Mouse (Mus musculus) stomach, postnatal 0 days (tissue): ENCODE results near the gene Sh3glb1. TPM values are rescaled to one million over a fixed set of nuclear protein-coding genes. Genes with fewer than 3 reads are reported as not detected.
A peak's percentile ranks its signal among the peaks of the same experiment; 100 is the strongest.

Source experiments
- ATAC-seq: fragments of 200-750 bp; cut with Nextera tagmentation; 2 replicates; pipeline ENCODE4 v1.8.0; 2017; ENCODE audit not compliant: low FRiP score, low TSS enrichment
- DNase-seq: peaks from one replicate; pipeline ENCODE4 v3.0.0-alpha.2; 2016; ENCODE audit warnings: low spot score
- H3K27ac ChIP-seq: fragments of 300-500 bp; sonication (generic); replicated peaks from 2 replicates; pipeline ENCODE4 v1.5.1; 2014; ENCODE audit warnings: mild to moderate bottlenecking, control low read depth
- H3K27me3 ChIP-seq: fragments of 300-500 bp; sonication (generic); 2 replicates; pipeline ENCODE4 v1.6.1; 2014; ENCODE audit warnings: low read length; ENCODE audit not compliant: control insufficient read depth, insufficient read depth
- H3K36me3 ChIP-seq: fragments of 300-500 bp; sonication (generic); 2 replicates; pipeline ENCODE4 v1.6.1; 2014; ENCODE audit warnings: low read length, mixed read lengths; ENCODE audit not compliant: control insufficient read depth, insufficient read depth
- H3K4me1 ChIP-seq: fragments of 300-500 bp; sonication (generic); replicated peaks from 2 replicates; pipeline ENCODE4 v1.6.1; 2014; ENCODE audit warnings: antibody characterized with exemption; ENCODE audit not compliant: control insufficient read depth, insufficient read depth
- H3K4me2 ChIP-seq: fragments of 300-500 bp; sonication (generic); replicated peaks from 2 replicates; pipeline ENCODE4 v1.6.1; 2014; ENCODE audit warnings: low read depth, mild to moderate bottlenecking, control low read depth, moderate library complexity
- H3K4me3 ChIP-seq: fragments of 300-500 bp; sonication (generic); 2 replicates; pipeline ENCODE4 v1.5.1; 2014; ENCODE audit warnings: low read depth, low read length, control low read depth
- H3K9ac ChIP-seq: fragments of 300-500 bp; sonication (generic); 2 replicates; pipeline ENCODE4 v1.6.1; 2014; ENCODE audit warnings: mild to moderate bottlenecking, low read length, control low read depth, mixed read lengths
- H3K9me3 ChIP-seq: fragments of 300-500 bp; sonication (generic); 2 replicates; pipeline ENCODE4 v1.6.1; 2016; ENCODE audit warnings: low read length; ENCODE audit not compliant: control insufficient read depth
- CTCF ChIP-seq: IDR thresholded peaks from 2 replicates; pipeline ENCODE4 v1.5.1; 2016; ENCODE audit warnings: antibody characterized with exemption, low read depth, mild to moderate bottlenecking, moderate library complexity
- EP300 ChIP-seq: optimal IDR thresholded peaks from 2 replicates; pipeline ENCODE3; 2016; ENCODE audit warnings: antibody characterized with exemption
- WGBS: fragments of 180-500 bp; shearing (Covaris S2); extraction: QIAGEN DNeasy Blood & Tissue Kit; methylation state at CpG from one replicate; pipeline ENCODE4 v1.1.7; 2014; 5-methylcytosine and 5-hydroxymethylcytosine counted together
- polyA plus RNA-seq: library from polyadenylated mRNA; unstranded; fragments of >200 nt; fragmentation: Nextera tagmentation; extraction: Ambion mirVana; gene quantifications from 2 replicates; pipeline ENCODE4 v1.2.1, GENCODE M21; 2015

Sh3glb1 gene
- polyA plus RNA-seq, 1 experiment from 2014 or later: 130 TPM

- H3K27ac ChIP-seq: no peak overlapping the region
- WGBS: 94% methylated on average over 10 of the region's 10 CpGs
These were observed 26.1 kb downstream of the Sh3glb1 start for GRCm38 (mm10) chr3:144694040-144694439.

DNA sequence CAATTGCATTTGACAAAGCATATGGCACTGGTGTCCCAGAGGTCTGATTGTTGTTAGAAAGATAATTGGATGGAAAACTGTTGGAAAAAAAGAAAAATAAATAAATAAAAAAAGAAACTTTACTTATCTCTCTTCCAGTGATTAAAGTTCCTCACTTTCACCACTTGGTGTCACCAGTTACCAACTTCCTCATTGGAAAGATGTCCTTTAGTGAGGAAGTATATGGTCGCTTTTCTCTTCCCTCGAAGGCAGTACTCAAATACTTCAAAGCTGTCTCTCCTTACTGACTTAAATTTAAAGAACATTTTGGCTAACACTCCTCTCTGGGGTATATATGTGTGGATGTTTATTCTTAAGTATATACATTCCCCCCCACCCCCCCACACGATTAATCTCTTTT, 28.1 kb downstream of the Sh3glb1 start:
- H3K27me3 ChIP-seq: no peaks in the 10 kb centered on the region
- TF ChIP-seq EP300: no peak
- peak; percentile 85 for TF ChIP-seq CTCF
- no peak overlapping the region for H3K27ac ChIP-seq
- ATAC-seq: peak; percentile 55; the same call in 1 of the 2 replicates
- no peaks in the 10 kb centered on the region for H3K9me3 ChIP-seq
- no peaks in the 10 kb centered on the region for H3K4me1 ChIP-seq
- peaks cover 27% of the 10 kb centered on the region for H3K36me3 ChIP-seq
- H3K4me3 ChIP-seq: no peak overlapping the region
- DNase-seq: no peak
- no peak overlapping the region for H3K9ac ChIP-seq
- WGBS: 34% methylated on average over 3 of the region's 3 CpGs
- H3K4me2 ChIP-seq: no peak overlapping the region

More at GRCm38 (mm10) chr3:144694040-144694439, 26.1 kb downstream of the Sh3glb1 start:
- no peak overlapping the region for H3K4me3 ChIP-seq
- H3K4me1 ChIP-seq: no peaks in the 10 kb centered on the region
- no peak overlapping the region for H3K4me2 ChIP-seq
- no peak overlapping the region for H3K9ac ChIP-seq
- ATAC-seq: no peak
- peaks cover 24% of the 10 kb centered on the region for H3K36me3 ChIP-seq
- DNase-seq: no peak
- no peak for TF ChIP-seq EP300
- no peak for TF ChIP-seq CTCF
- no peaks in the 10 kb centered on the region for H3K27me3 ChIP-seq
- no peaks in the 10 kb centered on the region for H3K9me3 ChIP-seq

DNA sequence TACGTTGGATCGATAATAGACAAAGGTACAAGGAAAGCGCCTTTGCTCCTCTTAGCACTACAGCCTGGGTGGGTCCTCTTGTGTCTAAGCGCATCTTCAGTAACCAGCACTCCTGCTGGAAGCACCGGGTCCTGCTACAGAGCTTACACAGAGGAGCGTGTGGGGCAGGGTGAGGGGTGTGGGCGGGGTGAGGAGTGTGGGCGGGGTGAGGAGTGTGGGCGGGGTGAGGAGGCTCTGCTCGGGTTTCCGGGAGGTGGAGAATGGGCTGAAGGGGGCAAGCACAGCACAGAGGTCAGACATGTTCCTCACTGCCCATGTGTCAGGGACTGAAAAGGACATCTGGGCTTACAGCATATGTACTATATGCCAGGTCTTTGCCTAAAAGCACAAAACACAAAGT, 30.9 kb downstream of the Sh3glb1 start:
- Histone ChIP-seq H3K4me3 (no peak overlapping the region), H3K9ac (no peak overlapping the region), H3K27me3 (no peaks in the 10 kb centered on the region), H3K9me3 (no peaks in the 10 kb centered on the region), H3K27ac (no peak overlapping the region), H3K4me2 (no peak overlapping the region), H3K36me3 (peaks cover 15% of the 10 kb centered on the region), H3K4me1 (no peaks in the 10 kb centered on the region)
- peak; percentile 71 for DNase-seq
- TF ChIP-seq EP300 (no peak), CTCF (peak; percentile 53)
- ATAC-seq: peak; percentile 80
- WGBS: 27% methylated on average over 11 of the region's 11 CpGs

DNA sequence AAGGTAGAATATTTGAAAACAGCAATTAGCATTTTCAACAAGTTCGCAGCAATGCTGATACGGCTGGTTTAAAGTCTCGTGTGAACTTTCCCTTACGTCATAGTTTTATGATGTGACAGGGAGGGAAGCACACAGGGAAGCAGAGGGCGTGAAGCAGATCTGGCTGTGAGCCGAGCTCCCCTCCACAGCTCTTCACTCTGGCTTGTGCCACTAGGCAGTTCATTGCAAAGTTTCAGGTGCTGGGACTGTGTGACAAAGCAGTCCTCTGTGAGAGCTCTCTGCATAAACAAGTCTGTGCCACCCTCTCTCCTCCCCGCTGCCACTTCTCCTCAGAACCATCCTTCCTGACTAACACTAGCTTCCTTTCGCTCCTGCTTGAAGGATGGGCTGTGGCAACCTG, 31.9 kb downstream of the Sh3glb1 start:
- no peaks in the 10 kb centered on the region for H3K4me1 ChIP-seq
- DNase-seq (no peak), ATAC-seq (no peak)
- no peak overlapping the region for H3K4me2 ChIP-seq
- no peaks in the 10 kb centered on the region for H3K9me3 ChIP-seq
- H3K27me3 ChIP-seq: no peaks in the 10 kb centered on the region
- peaks cover 8% of the 10 kb centered on the region for H3K36me3 ChIP-seq
- H3K9ac ChIP-seq: no peak overlapping the region
- no peak overlapping the region for H3K27ac ChIP-seq
- no peak for TF ChIP-seq CTCF
- no peak for TF ChIP-seq EP300
- H3K4me3 ChIP-seq: no peak overlapping the region
- WGBS: 83% methylated on average over 8 of the region's 8 CpGs

GRCm38 (mm10) chr3:144687618-144688017, 32.5 kb downstream of the Sh3glb1 start:
- DNase-seq (no peak), ATAC-seq (no peak)
- H3K27ac ChIP-seq: no peak overlapping the region
- no peaks in the 10 kb centered on the region for H3K27me3 ChIP-seq
- no peak overlapping the region for H3K9ac ChIP-seq
- H3K9me3 ChIP-seq: no peaks in the 10 kb centered on the region
- WGBS: 92% methylated on average over 9 of the region's 9 CpGs
- H3K36me3 ChIP-seq: peaks cover 3% of the 10 kb centered on the region
- H3K4me2 ChIP-seq: no peak overlapping the region
- H3K4me1 ChIP-seq: no peaks in the 10 kb centered on the region
- TF ChIP-seq CTCF: no peak
- no peak for TF ChIP-seq EP300
- H3K4me3 ChIP-seq: no peak overlapping the region

GRCm38 (mm10) chr3:144686146-144686545, 34.0 kb downstream of the Sh3glb1 start:
- Histone ChIP-seq H3K9me3 (no peaks in the 10 kb centered on the region), H3K4me3 (no peak overlapping the region), H3K36me3 (peaks cover 3% of the 10 kb centered on the region), H3K27ac (no peak overlapping the region), H3K27me3 (no peaks in the 10 kb centered on the region), H3K4me2 (no peak overlapping the region), H3K9ac (no peak overlapping the region), H3K4me1 (no peaks in the 10 kb centered on the region)
- ATAC-seq (no peak), DNase-seq (no peak)
- WGBS: 90% methylated on average over 5 of the region's 5 CpGs
- TF ChIP-seq CTCF: no peak
- no peak for TF ChIP-seq EP300
